Mouse (Mus musculus): ENCODE measurements around the gene Marf1.

The Marf1 gene

GRCm38 (mm10) chr16:14137976-14138561 lies 25.1 kb downstream of the Marf1 start:
- DNase-seq (ENCODE audit: low spot score), result no peak

- DNase-seq (ENCODE audit: low spot score), result no peak
Measured at GRCm38 (mm10) chr16:14135014-14135413, 28.1 kb downstream of the Marf1 start.

- DNase-seq (ENCODE audit: low spot score), result no peak
Measured at GRCm38 (mm10) chr16:14131838-14132237, 31.3 kb downstream of the Marf1 start.

GRCm38 (mm10) chr16:14131376-14131775 lies 31.8 kb downstream of the Marf1 start:
- no peak for DNase-seq (ENCODE audit: low spot score)

- DNase-seq (ENCODE audit: low spot score), result no peak
Measured at GRCm38 (mm10) chr16:14130796-14131195, 32.4 kb downstream of the Marf1 start.

- no peak for DNase-seq (ENCODE audit: low spot score)
Measured at GRCm38 (mm10) chr16:14128977-14129376, 34.2 kb downstream of the Marf1 start.

- DNase-seq (ENCODE audit: low spot score), result no peak
Measured at GRCm38 (mm10) chr16:14125253-14125652, 37.9 kb downstream of the Marf1 start.

- no peak for DNase-seq (ENCODE audit: low spot score)
Measured at GRCm38 (mm10) chr16:14124709-14125108, 38.4 kb downstream of the Marf1 start.

GRCm38 (mm10) chr16:14123901-14124300 lies 39.2 kb downstream of the Marf1 start:
- DNase-seq (ENCODE audit: low spot score), result no peak

GRCm38 (mm10) chr16:14122586-14122985 lies 40.6 kb downstream of the Marf1 start:
- DNase-seq (ENCODE audit: low spot score), result no peak

- no peak for DNase-seq (ENCODE audit: low spot score)
Measured at GRCm38 (mm10) chr16:14121563-14121962, 41.6 kb downstream of the Marf1 start.

GRCm38 (mm10) chr16:14120941-14121340 lies 42.2 kb downstream of the Marf1 start:
- DNase-seq (ENCODE audit: low spot score), result no peak

- no peak for DNase-seq (ENCODE audit: low spot score)
Measured at GRCm38 (mm10) chr16:14117299-14117698, 45.9 kb downstream of the Marf1 start.

GRCm38 (mm10) chr16:14112742-14113141 lies 50.4 kb downstream of the Marf1 start:
- DNase-seq (ENCODE audit: low spot score), result no peak

- DNase-seq (ENCODE audit: low spot score), result no peak
Measured at GRCm38 (mm10) chr16:14112133-14112532, 51.0 kb downstream of the Marf1 start.

- no peak for DNase-seq (ENCODE audit: low spot score)
Measured at GRCm38 (mm10) chr16:14110922-14111321, 52.2 kb downstream of the Marf1 start.

- no peak for DNase-seq (ENCODE audit: low spot score)
Measured at GRCm38 (mm10) chr16:14109651-14110230, 53.4 kb downstream of the Marf1 start.

- no peak for DNase-seq (ENCODE audit: low spot score)
Measured at GRCm38 (mm10) chr16:14105891-14106290, 57.3 kb downstream of the Marf1 start.

- DNase-seq (ENCODE audit: low spot score), result no peak
Measured at GRCm38 (mm10) chr16:14091771-14092170, 71.4 kb downstream of the Marf1 start.

GRCm38 (mm10) chr16:14089296-14089695 lies 73.9 kb downstream of the Marf1 start:
- DNase-seq (ENCODE audit: low spot score), result no peak

- no peak for DNase-seq (ENCODE audit: low spot score)
Measured at GRCm38 (mm10) chr16:14088249-14088648, 74.9 kb downstream of the Marf1 start.

- DNase-seq (ENCODE audit: low spot score), result no peak
Measured at GRCm38 (mm10) chr16:14082925-14083324, 80.2 kb downstream of the Marf1 start.

GRCm38 (mm10) chr16:14070471-14071169 lies 92.5 kb downstream of the Marf1 start:
- DNase-seq (ENCODE audit: low spot score), result no peak

Measured in yolk sac, embryonic 10.5 days (tissue).